Mouse (Mus musculus) hindbrain, embryonic 10.5 days (tissue): ENCODE data around the gene Catsperg1. TPM values are rescaled to one million over a fixed set of nuclear protein-coding genes. Genes with fewer than 3 reads are reported as not detected.

Experiments used
- DNase-seq: peaks from one replicate; pipeline ENCODE4 v3.0.0-alpha.2; 2017; ENCODE audit warnings: low spot score
- H3K27ac ChIP-seq: fragments of 300-500 bp; sonication (generic); 2 replicates; pipeline ENCODE4 v1.5.1; 2016; ENCODE audit warnings: mild to moderate bottlenecking, moderate library complexity
- H3K27me3 ChIP-seq: fragments of 300-500 bp; sonication (generic); 2 replicates; pipeline ENCODE4 v1.6.1; 2016; ENCODE audit warnings: mild to moderate bottlenecking; ENCODE audit not compliant: poor library complexity, insufficient read depth, severe bottlenecking
- H3K36me3 ChIP-seq: fragments of 300-500 bp; sonication (generic); 2 replicates; pipeline ENCODE4 v1.6.1; 2016; ENCODE audit warnings: mild to moderate bottlenecking, moderate library complexity
- H3K4me1 ChIP-seq: fragments of 300-500 bp; sonication (generic); replicated peaks from 2 replicates; pipeline ENCODE4 v1.6.1; 2016; ENCODE audit warnings: mild to moderate bottlenecking
- H3K4me3 ChIP-seq: fragments of 300-500 bp; sonication (generic); 2 replicates; pipeline ENCODE4 v1.5.1; 2016; ENCODE audit warnings: mild to moderate bottlenecking, moderate library complexity
- H3K9me3 ChIP-seq: fragments of 300-500 bp; sonication (generic); 2 replicates; pipeline ENCODE4 v1.6.1; 2016; ENCODE audit warnings: mild to moderate bottlenecking, moderate library complexity
- WGBS: fragments of 180-500 bp; shearing (Covaris S2); methylation state at CpG from one replicate; pipeline ENCODE4 v1.1.7; 2016; 5-methylcytosine and 5-hydroxymethylcytosine counted together
- polyA plus RNA-seq: library from polyadenylated mRNA; unstranded; fragments of >200 nt; fragmentation: Nextera tagmentation; extraction: Ambion mirVana; gene quantifications from 2 replicates; pipeline ENCODE4 v1.2.1, GENCODE M21; 2016

Gene Catsperg1
- polyA plus RNA-seq, 1 experiment from 2014 or later = 0.51 TPM

GRCm38 (mm10) chr7:29137429-29137828 is 76.4 kb downstream of the Catsperg1 start:
- DNase-seq = no peak
- Histone ChIP-seq H3K9me3 (no peaks in the 10 kb centered on the region), H3K4me1 (peaks cover 23% of the 10 kb centered on the region), H3K27ac (no peak overlapping the region), H3K27me3 (peaks cover 27% of the 10 kb centered on the region), H3K36me3 (no peaks in the 10 kb centered on the region), H3K4me3 (no peak overlapping the region)
- 41% methylated on average over 16 of the region's 16 CpGs for WGBS

- Histone ChIP-seq H3K27ac (peak within 1 kb of the TSS; percentile 46; the same call in 1 of the 2 replicates), H3K27me3 (peaks cover 27% of the 10 kb centered on the region), H3K9me3 (no peaks in the 10 kb centered on the region), H3K4me3 (peak within 1 kb of the TSS; percentile 50), H3K4me1 (peaks cover 23% of the 10 kb centered on the region), H3K36me3 (no peaks in the 10 kb centered on the region)
- WGBS = under 1% methylated on average over 13 of the region's 20 CpGs
- DNase-seq = peak; percentile 36
Observed at GRCm38 (mm10) chr7:29134693-29135386, 79.0 kb downstream of the Catsperg1 start, which contains the start of gene Rasgrp4. TSS of gene Rasgrp4 (plus strand) at chr7:29134851.

GRCm38 (mm10) chr7:29134230-29134629 is 79.6 kb downstream of the Catsperg1 start:
- WGBS = 5% methylated on average over 4 of the region's 4 CpGs
- Histone ChIP-seq H3K4me1 (peaks cover 23% of the 10 kb centered on the region), H3K4me3 (peak overlapping the region; percentile 50), H3K36me3 (no peaks in the 10 kb centered on the region), H3K9me3 (no peaks in the 10 kb centered on the region), H3K27ac (no peak overlapping the region), H3K27me3 (peaks cover 27% of the 10 kb centered on the region)
- no peak for DNase-seq

Other genes with a start within 250 kb of the Catsperg1 start
- gene Eif3k, start 232.2 kb downstream of the Catsperg1 start, polyA plus RNA-seq = 426 and 432 TPM in 2 replicates
- 8.8 and 9.0 TPM in 2 replicates for gene Map4k1, start 232.0 kb downstream of the Catsperg1 start, polyA plus RNA-seq
- 0.51 and 0.97 TPM in 2 replicates for gene Ryr1, start 88.9 kb downstream of the Catsperg1 start, polyA plus RNA-seq
- 0.34 and 0.54 TPM in 2 replicates for gene Rasgrp4, start 79.2 kb downstream of the Catsperg1 start, polyA plus RNA-seq
- 17.6 and 18.4 TPM in 2 replicates for gene Fam98c, start 57.8 kb downstream of the Catsperg1 start, polyA plus RNA-seq
- 1.1 TPM in 2 replicates for gene Ggn, start 43.8 kb downstream of the Catsperg1 start, polyA plus RNA-seq
- 3.5 and 3.6 TPM in 2 replicates for gene Spred3, start 43.6 kb downstream of the Catsperg1 start, polyA plus RNA-seq
- gene Psmd8, start 33.3 kb downstream of the Catsperg1 start, polyA plus RNA-seq = 305 and 348 TPM in 2 replicates
- 0.76 and 0.97 TPM in 2 replicates for gene Kcnk6, start 18.5 kb upstream of the Catsperg1 start, polyA plus RNA-seq
- gene Yif1b, start 24.3 kb upstream of the Catsperg1 start, polyA plus RNA-seq = 110 and 115 TPM in 2 replicates
- gene 2200002D01Rik, start 34.4 kb upstream of the Catsperg1 start, polyA plus RNA-seq = 6.9 and 7.4 TPM in 2 replicates
- 43.7 and 65.7 TPM in 2 replicates for gene Spint2, start 67.9 kb upstream of the Catsperg1 start, polyA plus RNA-seq
- 35.5 and 55.7 TPM in 2 replicates for gene Ppp1r14a, start 75.3 kb upstream of the Catsperg1 start, polyA plus RNA-seq
- gene Dpf1, start 89.9 kb upstream of the Catsperg1 start, polyA plus RNA-seq = 28.3 and 60.6 TPM in 2 replicates